Mouse (Mus musculus): ENCODE measurements at regions not wholly inside any gene's neighbourhood (a gene's known extent, or its start where the extent isn't known, plus 50 kb on each side); places are given as distances from the start of the nearest gene placed in this dataset.
"Not testable (repeated sequence)": the region's sequence is repeated elsewhere in the genome, so short reads cannot be mapped to it uniquely, and the experiment has no call there.

GRCm38 (mm10) chr6:16765354-16765753 lies 132.9 kb downstream of the Tfec start:
- intact Hi-C loops (cut with DNase I), result no loop called here
- DNase-seq (ENCODE audit: low spot score in 2 of 2), result no peak

DNA sequence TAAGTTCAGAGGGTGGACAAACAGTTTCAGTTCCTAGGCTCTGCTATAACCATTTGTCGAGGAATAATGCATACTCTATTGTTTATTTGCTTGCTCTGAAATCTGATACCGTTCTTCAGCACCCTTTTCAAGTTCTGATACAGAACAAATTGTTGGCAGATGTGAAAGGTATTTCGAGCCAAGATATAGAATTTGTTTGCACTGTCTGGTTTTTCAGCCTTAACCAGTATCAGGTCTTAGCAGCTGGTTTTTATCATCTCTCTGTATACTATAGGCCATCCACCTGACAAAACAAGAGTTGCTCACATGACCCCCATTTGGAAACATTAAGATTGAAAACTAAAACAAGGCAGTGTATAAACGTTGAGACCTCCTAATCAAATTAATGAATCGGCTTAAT lies 133.5 kb downstream of the Tfec start:
- no peak for DNase-seq (ENCODE audit: low spot score in 2 of 2)
- intact Hi-C loops (cut with DNase I), result no loop called here

DNA sequence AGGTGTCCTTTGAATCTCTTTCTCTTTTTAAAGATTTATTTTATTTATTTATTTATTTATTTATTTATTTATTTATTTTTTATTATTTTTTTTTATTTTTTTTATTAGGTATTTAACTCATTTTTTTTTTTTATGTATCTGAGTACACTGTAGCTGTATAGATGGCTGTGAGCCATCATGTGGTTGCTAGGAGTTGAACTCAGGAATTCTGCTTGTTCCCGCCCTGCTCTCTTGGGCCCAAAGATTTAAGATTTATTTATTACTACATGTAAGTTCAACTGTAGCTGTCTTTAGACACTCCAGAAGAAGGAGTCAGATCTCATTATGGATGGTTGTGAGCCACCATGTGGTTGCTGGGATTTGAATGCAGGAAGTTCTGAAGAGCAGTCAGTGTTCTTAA lies 143.2 kb downstream of the Tfec start:
- DNase-seq (ENCODE audit: low spot score in 2 of 2); intact Hi-C loops (cut with DNase I): not testable (repeated sequence)

DNA sequence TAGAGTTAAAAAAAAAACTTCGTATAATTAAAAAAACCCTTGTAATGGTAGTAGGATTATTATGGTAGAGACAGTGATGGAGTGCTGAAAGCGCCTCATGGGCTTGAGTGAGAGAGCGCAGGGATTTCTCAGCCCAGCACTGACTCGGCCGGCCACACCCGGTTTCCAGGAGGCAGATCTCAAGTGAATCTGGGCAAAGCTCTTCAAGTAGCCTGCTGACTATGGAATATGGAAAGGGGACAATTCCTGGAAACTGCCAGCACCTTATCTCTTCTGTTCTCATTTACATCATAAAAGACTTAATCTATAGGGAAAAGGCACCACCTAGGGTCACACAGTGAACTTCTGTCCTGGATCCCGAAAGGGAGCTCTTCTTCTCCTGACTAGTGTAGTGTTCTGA lies 165.1 kb downstream of the Tfec start:
- no peak for DNase-seq (ENCODE audit: low spot score in 2 of 2)
- intact Hi-C loops (cut with DNase I), result no loop called here

GRCm38 (mm10) chr6:16732095-16732494 lies 166.1 kb downstream of the Tfec start:
- intact Hi-C loops (cut with DNase I), result no loop called here
- no peak for DNase-seq (ENCODE audit: low spot score in 2 of 2)

GRCm38 (mm10) chr6:16727256-16727890 lies 170.9 kb downstream of the Tfec start:
- DNase-seq (ENCODE audit: low spot score in 2 of 2), result no peak
- intact Hi-C loops (cut with DNase I), result no loop called here

GRCm38 (mm10) chr6:16725256-16725655 lies 173.0 kb downstream of the Tfec start:
- intact Hi-C loops (cut with DNase I), result no loop called here
- DNase-seq (ENCODE audit: low spot score in 2 of 2), result no peak

GRCm38 (mm10) chr6:16704496-16704895 lies 193.7 kb downstream of the Tfec start:
- no peak for DNase-seq (ENCODE audit: low spot score in 2 of 2)
- intact Hi-C loops (cut with DNase I), result no loop called here

GRCm38 (mm10) chr6:16703412-16703746 lies 194.9 kb downstream of the Tfec start:
- intact Hi-C loops (cut with DNase I), result no loop called here
- no peak for DNase-seq (ENCODE audit: low spot score in 2 of 2)

- intact Hi-C loops (cut with DNase I), result no loop called here
- no peak for DNase-seq (ENCODE audit: low spot score in 2 of 2)
These were observed 195.4 kb downstream of the Tfec start for GRCm38 (mm10) chr6:16702706-16703411.

GRCm38 (mm10) chr6:16697285-16697684 lies 201.0 kb downstream of the Tfec start:
- no peak for DNase-seq (ENCODE audit: low spot score in 2 of 2)
- intact Hi-C loops (cut with DNase I), result no loop called here

DNA sequence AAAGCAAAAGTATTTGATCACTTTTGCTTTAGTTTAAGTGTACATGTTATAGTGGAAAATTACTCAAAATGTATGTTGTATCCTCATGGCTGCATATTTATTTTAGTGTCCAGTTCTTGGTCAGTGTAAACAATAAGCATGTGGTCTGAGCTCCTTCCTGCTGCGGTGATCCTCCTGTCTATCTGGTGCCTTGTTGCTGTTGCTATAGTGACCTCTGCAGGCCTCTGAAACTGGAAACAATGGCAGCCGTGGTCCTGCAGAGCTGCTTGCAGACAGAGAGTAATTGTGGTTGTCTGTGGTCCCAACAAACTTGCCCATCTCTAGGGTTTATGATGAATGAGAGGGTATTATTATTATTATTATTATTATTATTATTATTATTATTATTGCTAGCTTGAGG lies 230.2 kb downstream of the Tfec start:
- DNase-seq (ENCODE audit: low spot score in 2 of 2), result no peak
- intact Hi-C loops (cut with DNase I), result no loop called here

DNA sequence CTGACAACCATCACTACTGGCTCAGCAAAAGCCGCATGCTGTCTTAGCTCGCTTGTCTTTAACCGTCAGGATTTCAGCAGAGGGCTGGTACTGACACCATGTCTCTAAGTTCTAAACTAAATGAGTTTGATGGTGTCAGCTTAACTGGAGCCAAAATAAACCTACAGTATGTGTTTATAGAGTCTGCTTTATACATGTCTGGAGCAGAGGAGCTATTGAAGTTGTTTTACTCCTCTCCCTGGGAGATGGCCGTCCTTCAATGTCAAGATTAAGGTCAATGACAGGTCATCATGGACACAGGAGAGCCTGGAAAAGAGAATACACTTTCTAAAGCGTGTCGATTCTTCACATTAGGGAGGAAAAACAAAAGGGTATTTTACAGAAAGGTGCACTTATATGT lies 231.0 kb downstream of the Tfec start:
- no peak for DNase-seq (ENCODE audit: low spot score in 2 of 2)
- intact Hi-C loops (cut with DNase I), result no loop called here

GRCm38 (mm10) chr6:16646269-16646668 lies 252.0 kb downstream of the Tfec start:
- no peak for DNase-seq (ENCODE audit: low spot score in 2 of 2)
- intact Hi-C loops (cut with DNase I), result no loop called here

GRCm38 (mm10) chr6:16643519-16643918 lies 254.7 kb downstream of the Tfec start:
- no peak for DNase-seq (ENCODE audit: low spot score in 2 of 2)
- intact Hi-C loops (cut with DNase I), result no loop called here

DNA sequence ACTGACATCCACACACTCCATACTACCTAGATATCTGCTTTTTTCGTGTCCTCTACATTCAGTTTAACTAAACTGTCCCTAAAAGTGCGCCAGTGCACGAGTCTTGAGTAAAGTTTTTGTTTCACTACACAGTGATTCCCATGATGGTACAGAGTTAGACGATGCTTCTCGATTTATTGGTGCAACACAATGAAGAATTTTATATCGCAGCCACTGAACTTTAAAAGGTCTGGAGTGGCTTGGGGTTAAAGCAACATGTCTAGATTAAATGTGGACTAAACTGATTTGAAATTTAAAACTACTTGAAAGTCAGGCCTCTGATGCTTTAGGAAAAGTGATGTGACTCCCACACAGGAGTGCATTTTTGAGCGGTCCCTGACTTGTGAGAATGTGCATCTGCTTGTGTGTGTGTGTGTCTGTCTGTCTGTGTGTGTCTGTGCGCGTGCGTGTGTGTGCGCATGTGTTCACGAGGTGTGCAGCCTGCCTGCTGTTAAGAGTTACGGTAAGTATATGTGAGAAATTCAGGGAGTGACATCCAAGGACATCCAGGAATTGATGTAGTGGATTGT lies 261.4 kb downstream of the Tfec start:
- intact Hi-C loops (cut with DNase I), result no loop called here

GRCm38 (mm10) chr6:16636108-16636507 lies 262.1 kb downstream of the Tfec start:
- intact Hi-C loops (cut with DNase I), result no loop called here
- DNase-seq (ENCODE audit: low spot score in 2 of 2), result no peak

More for the DNA sequence above, 261.4 kb downstream of the Tfec start:
- DNase-seq (ENCODE audit: low spot score in 2 of 2), result no peak

DNA sequence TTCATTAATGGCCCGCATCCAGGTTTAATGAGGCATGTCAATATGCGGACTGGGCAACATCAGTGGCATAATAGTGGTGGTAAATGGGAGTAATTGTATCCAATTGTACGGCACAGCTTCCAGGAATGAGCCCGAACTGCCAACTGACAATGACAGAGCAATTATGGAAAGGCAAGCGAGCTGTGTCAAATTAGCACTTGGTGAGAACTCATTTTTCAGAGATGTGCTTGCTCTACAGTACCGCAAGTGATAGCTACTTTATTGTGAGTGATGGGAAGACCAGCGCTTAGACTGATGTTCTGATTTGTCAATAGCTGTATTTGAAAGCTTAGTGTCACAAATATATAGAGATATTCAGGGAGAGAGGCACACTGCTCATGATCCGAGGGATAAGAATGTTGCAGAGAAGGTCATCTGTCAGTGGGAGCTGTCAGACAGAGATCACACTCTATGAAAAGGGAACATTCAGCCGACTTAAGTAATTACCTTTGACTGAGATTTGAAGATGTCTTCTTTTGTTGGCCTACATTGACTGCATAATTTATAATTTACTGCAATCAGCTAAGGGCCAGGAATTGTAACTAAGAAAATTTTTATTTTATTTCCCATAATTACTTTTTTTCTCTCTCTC lies 290.7 kb downstream of the Tfec start:
- intact Hi-C loops (cut with DNase I), result no loop called here
- DNase-seq (ENCODE audit: low spot score in 2 of 2), result no peak

DNA sequence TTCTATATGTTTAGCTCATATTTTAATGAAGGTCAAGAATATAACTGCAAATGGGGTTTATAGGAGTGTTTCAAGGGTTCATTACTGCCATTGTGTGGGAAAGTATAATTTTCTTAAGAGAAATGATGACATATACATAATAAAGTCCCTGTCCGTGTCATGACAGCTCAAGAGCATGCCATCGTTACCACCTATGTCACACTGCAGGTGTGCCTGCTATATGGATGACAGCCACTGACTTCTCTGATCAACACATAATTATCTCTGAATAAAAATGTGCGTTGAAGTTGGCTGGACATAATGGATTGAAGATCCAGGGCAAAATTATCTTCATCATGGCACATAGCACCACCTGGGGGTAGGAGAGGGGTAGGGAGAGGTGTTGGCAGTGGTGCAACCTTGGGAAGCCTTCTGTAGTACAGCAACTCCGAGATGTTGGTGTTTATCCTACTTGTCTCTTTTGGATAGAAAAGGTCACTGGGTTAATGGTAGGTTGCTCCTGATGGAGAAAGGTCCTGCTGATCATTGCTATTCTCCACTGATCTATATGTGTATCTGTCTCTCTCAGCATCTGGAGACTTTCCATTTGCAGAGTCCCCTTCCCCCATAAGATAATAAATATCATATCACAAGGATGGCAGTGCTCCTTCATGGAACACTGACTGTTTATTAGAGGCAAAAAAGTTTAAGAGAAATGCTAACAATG lies 291.4 kb downstream of the Tfec start:
- intact Hi-C loops (cut with DNase I), result no loop called here
- DNase-seq (ENCODE audit: low spot score in 2 of 2), result no peak

DNA sequence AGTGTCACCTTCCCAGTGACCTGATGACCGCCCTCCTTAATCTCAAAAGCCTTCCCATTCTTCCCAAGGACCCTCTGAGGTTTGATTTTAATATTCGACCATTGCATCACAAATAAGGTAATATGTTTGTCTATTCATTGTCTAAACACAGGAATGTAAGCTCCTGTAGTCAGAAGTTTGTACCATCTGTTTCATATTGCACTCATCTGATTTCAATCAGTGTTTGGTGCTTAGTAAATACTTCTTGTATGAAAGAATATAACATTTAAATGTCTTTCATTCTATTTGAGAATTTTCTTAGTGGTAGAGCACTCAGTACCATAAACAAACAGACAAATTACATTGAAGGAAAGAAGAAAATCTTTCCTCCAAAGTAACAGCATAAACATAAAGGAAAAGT lies 305.8 kb downstream of the Tfec start:
- DNase-seq (ENCODE audit: low spot score in 2 of 2), result no peak
- intact Hi-C loops (cut with DNase I), result no loop called here

Measured in left cerebral cortex, postnatal 14 days (tissue).